Mouse (Mus musculus) spleen, adult 2 months (tissue): ENCODE measurements around the gene Cactin.

Source experiments
- CTCF ChIP-seq: fragments of 200-500 bp; IDR thresholded peaks from 2 replicates; pipeline ENCODE4 v1.5.1; 2011; ENCODE audit warnings: mild to moderate bottlenecking, inconsistent platforms; ENCODE audit not compliant: insufficient read depth, insufficient read length, insufficient replicate concordance; ENCODE audit errors: extremely low read depth
- POLR2A ChIP-seq: fragments of 200-500 bp; IDR thresholded peaks from 2 replicates; pipeline ENCODE4 v1.6.1; 2011; ENCODE audit warnings: low read depth, low read length, inconsistent platforms

GRCm38 (mm10) chr10:81349146-81349545 is 28.2 kb downstream of the Cactin start:
- TF ChIP-seq POLR2A (no peak), CTCF (no peak)
